Mouse (Mus musculus): Measurements from ENCODE around the gene Gm21256. TPM values are rescaled to one million over a fixed set of nuclear protein-coding genes. Genes with fewer than 3 reads are reported as not detected.
"Not testable (repeated sequence)": the region's sequence is repeated elsewhere in the genome, so short reads cannot be mapped to it uniquely, and the experiment has no call there.

The Gm21256 gene
- polyA plus RNA-seq (2016; fragmentation: Nextera tagmentation; extraction: Ambion mirVana) = not detected in 2 replicates

DNA sequence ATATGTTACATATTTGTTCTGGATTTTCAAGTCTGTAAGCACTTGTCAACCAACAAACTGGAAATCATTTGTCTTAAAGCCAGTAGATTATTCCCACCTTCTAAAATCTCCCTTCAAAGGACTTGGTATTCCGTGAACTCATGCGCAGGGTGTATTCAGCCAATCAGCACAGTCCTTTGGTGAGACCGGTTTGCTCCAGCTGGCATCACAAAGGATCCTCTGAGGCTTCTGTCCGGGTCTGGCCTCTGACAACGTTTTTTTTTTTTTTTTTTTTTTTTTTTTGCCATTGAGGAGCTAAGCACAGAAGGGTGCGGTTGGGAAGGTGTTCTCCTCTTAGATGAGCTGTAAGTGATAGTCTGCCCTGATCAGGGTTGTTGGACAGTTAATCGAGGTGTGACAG is at the start of gene Gm21256:
Gene Gm21256 (plus strand): TSS at position 301 of the 400 bp plus-strand sequence.
- not testable (repeated sequence) for H3K36me3 ChIP-seq; H3K4me3 ChIP-seq; H3K9me3 ChIP-seq (replicated peaks); DNase-seq (ENCODE audit: low spot score); H3K27me3 ChIP-seq (ENCODE audit: low read depth, poor library complexity, severe bottlenecking); H3K4me1 ChIP-seq; H3K27ac ChIP-seq (replicated peaks)
- no CpG with 5 or more reads among the region's 7 CpGs for WGBS

Other genes starting within 250 kb of the Gm21256 start
- gene Gm21170, start 240.1 kb downstream of the Gm21256 start, polyA plus RNA-seq (2016; fragmentation: Nextera tagmentation; extraction: Ambion mirVana) = not detected in 2 replicates

Data from midbrain, embryonic 10.5 days (tissue).